Mouse (Mus musculus): ENCODE measurements around the gene Arhgap45. TPM values are rescaled to one million over a fixed set of nuclear protein-coding genes. Genes with fewer than 3 reads are reported as not detected.
A peak's percentile ranks its signal among the peaks of the same experiment; 100 is the strongest.

Gene Arhgap45
- total RNA-seq, 2 experiments from 2014 or later = 3.3 to 4.0 TPM

GRCm38 (mm10) chr10:80070837-80071515 is 54.5 kb downstream of the Arhgap45 start:
- intact Hi-C loops (cut with DNase I) = no loop called here
- DNase-seq (ENCODE audit: low spot score in 2 of 2) = peak; percentile 67 to 70

GRCm38 (mm10) chr10:80071516-80071900 is 55.1 kb downstream of the Arhgap45 start:
- DNase-seq (ENCODE audit: low spot score in 2 of 2) = no peak
- intact Hi-C loops (cut with DNase I) = no loop called here

DNA sequence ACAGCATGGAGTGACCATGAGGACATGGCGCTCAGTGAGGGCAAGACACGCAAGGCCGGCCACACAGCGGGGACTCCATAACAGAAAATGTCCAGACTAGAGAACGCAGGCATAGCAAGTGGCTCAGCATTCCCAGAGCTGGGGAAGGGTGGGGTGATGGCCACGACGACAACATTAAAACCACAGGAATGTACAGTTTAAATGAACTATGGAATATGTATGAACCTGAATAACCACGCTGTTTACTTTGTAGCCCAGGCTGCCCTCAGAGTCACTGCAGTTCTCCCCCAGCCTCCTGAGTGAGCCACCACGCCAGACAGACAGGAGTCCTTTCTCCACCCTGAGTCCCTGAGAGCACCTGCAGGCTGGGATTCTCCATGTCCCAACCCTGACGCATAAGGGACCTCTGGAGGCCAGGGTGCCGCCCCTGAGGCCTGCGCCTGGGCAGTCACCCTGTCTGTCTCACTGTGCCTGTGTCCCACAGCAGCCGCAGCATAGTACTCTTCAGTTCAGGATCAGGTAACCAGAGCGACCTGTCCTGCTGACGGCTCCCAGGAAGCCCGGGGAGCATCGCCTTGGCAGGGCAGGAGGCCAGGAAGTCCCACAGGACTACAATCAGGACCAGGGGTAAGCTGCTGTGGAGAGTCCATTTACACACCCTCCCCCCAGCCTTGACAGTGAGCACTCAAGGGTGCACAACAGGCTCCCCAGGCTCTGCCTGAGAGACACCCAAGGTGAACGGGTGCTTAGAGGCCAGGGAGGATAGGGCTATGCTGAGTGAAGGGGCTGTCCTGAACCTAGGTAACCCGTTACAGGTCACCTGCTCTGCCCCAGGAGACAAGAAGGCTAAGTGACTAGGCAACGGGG is 56.4 kb downstream of the Arhgap45 start:
- intact Hi-C loops (cut with DNase I) = no loop called here
- no peak for DNase-seq (ENCODE audit: low spot score in 2 of 2)

DNA sequence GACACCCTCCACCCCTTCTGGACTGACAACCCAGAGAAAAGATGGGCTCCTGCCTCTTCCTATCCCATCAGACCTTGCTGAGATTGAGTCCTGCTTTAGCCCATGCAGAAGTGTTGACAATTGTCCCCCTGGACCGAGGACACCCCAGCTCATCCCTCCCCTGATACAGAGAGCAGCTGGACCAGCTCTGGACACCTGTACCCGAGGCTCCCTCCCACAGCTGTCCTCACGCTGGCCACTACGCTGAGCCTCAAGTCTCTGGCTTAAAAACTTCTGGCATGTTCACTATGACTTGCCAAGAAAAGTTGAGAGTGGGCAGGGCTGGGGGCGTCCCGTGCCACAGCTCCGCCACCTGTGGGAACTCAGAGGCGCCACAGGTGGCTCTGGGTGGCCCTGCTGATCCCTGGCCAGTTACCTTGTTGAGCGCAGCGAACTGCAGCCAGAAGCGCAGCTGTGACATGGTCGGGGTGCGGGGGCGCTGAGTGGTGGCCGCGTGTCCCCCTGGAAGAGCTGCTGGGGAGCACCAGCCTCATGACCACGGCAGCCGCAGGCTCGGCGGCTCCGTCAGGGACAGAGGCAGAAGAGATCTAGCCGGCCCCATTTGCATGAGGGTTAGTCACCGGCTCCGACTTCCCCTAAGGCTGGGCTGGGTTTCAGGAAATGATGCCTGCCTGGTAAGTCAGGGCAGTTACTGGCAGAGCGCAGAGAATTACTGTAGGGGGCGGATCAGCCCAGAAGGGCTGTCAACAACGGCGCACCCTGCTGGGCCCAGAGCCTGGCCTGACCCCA is 58.6 kb downstream of the Arhgap45 start:
- DNase-seq (ENCODE audit: low spot score in 2 of 2) = peak; percentile 49 to 62
- intact Hi-C loops (cut with DNase I) = no loop called here

- DNase-seq (ENCODE audit: low spot score in 2 of 2) = no peak
- intact Hi-C loops (cut with DNase I) = no loop called here
Observed at GRCm38 (mm10) chr10:80075924-80076323, 59.5 kb downstream of the Arhgap45 start.

- intact Hi-C loops (cut with DNase I) = no loop called here
- no peak for DNase-seq (ENCODE audit: low spot score in 2 of 2)
Observed at GRCm38 (mm10) chr10:80076386-80076785, 59.9 kb downstream of the Arhgap45 start.

GRCm38 (mm10) chr10:80077312-80077711 is 60.9 kb downstream of the Arhgap45 start:
- intact Hi-C loops (cut with DNase I) = no loop called here
- DNase-seq (ENCODE audit: low spot score in 2 of 2) = no peak

DNA sequence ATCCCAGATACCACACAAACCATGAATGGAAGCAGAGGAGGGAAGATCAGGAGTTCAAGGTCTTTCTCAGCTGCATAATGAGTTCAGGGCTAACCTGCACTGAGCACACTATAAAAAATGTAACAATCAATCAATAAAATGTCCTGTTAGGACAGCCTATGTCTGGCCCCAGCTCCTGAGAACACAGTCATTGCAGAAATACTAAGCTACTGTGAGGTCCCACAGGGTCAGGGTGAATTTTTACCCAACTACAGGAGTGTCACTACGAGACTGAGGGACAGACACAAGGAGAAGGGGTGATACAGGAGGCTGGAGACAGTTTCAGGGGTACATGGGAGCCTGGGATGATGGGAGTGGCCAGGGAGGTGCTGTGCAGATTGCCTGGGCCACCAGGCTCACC is 61.9 kb downstream of the Arhgap45 start:
- no peak for DNase-seq (ENCODE audit: low spot score in 2 of 2)
- intact Hi-C loops (cut with DNase I) = no loop called here

DNA sequence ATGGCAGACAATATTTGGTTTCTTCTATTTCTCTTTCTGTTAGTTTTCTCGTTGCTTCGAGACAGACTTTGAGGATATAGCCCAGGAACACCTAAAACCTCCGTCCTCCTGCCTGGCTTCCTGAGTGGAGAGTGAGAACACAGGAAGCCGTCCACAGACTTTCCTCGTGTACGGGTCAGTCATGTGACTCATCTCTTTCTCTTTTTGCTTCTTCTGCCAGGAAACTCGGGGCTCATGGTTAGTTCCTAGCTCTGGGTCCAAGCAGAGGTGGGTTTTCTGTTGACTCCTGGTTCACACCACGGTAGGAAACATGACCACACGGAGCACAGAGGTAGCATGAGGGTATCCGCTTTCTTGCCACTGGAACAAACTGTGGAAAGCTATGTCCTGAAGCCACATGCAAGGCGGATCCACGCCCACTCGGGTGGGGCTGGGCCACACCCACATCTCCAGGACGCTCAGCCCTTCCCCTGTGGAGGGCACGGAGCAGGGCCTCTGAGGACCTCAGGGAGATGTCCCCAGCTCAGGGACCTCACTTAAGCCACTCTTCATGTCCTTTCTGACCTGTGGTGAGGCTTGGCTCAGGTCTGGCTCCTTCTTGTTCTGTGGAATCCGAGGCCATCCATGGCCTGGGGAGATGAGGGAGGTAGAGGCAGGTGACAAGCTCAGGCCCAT is 64.1 kb downstream of the Arhgap45 start:
- DNase-seq (ENCODE audit: low spot score in 2 of 2) = no peak
- intact Hi-C loops (cut with DNase I) = no loop called here

Other genes starting within 250 kb of the Arhgap45 start
- 10 to 100 TPM; 95.4 to 97.1 TPM for gene Rnf126, start 249.7 kb upstream of the Arhgap45 start, total RNA-seq (2021)
- 1 to 10 TPM; 1.7 to 2.2 TPM for gene Fstl3, start 239.4 kb upstream of the Arhgap45 start, total RNA-seq (2021)
- 1 to 10 TPM in 1 of 2 experiments, under 1 TPM in 1; 0.17 to 1.1 TPM for gene Prss57, start 225.7 kb upstream of the Arhgap45 start, total RNA-seq (2021)
- gene Palm, start 223.1 kb upstream of the Arhgap45 start, total RNA-seq (2021) = 100 to 1,000 TPM; 398 to 410 TPM
- under 1 TPM; 0.59 to 0.72 TPM for gene Misp, start 195.7 kb upstream of the Arhgap45 start, total RNA-seq (2021)
- 10 to 100 TPM; 52.1 to 61.1 TPM for gene Ptbp1, start 162.2 kb upstream of the Arhgap45 start, total RNA-seq (2021)
- 1 to 10 TPM; 2.3 to 3.1 TPM for gene Prtn3, start 142.2 kb upstream of the Arhgap45 start, total RNA-seq (2021)
- gene Plppr3, start 142.0 kb upstream of the Arhgap45 start, total RNA-seq (2021) = 10 to 100 TPM; 68.3 to 71.2 TPM
- not detected for gene Elane, start 130.4 kb upstream of the Arhgap45 start, total RNA-seq (2021)
- gene Cfd, start 125.8 kb upstream of the Arhgap45 start, total RNA-seq (2021) = not detected
- gene Med16, start 107.7 kb upstream of the Arhgap45 start, total RNA-seq (2021) = 10 to 100 TPM; 55.0 to 66.5 TPM
- gene Gm26602, start 105.8 kb upstream of the Arhgap45 start, total RNA-seq (2021) = not detected
- 1 to 10 TPM; 5.7 to 7.6 TPM for gene Kiss1r, start 99.7 kb upstream of the Arhgap45 start, total RNA-seq (2021)
- 100 to 1,000 TPM; 438 to 440 TPM for gene R3hdm4, start 95.4 kb upstream of the Arhgap45 start, total RNA-seq (2021)
- 1 to 10 TPM; 5.4 to 7.0 TPM for gene Arid3a, start 89.6 kb upstream of the Arhgap45 start, total RNA-seq (2021)
- 10 to 100 TPM; 45.3 to 46.5 TPM for gene Wdr18, start 56.5 kb upstream of the Arhgap45 start, total RNA-seq (2021)
- gene Grin3b, start 45.9 kb upstream of the Arhgap45 start, total RNA-seq (2021) = under 1 TPM; 0.21 to 0.40 TPM
- 100 to 1,000 TPM; 140 to 152 TPM for gene Tmem259, start 32.3 kb upstream of the Arhgap45 start, total RNA-seq (2021)
- 10 to 100 TPM in 1 of 2 experiments, 1 to 10 TPM in 1; 9.5 to 11.9 TPM for gene Cnn2, start 28.1 kb upstream of the Arhgap45 start, total RNA-seq (2021)
- 10 to 100 TPM; 10.9 TPM for gene Abca7, start 20.2 kb upstream of the Arhgap45 start, total RNA-seq (2021)
- 10 to 100 TPM; 66.9 to 68.9 TPM for gene Polr2e, start 23.1 kb downstream of the Arhgap45 start, total RNA-seq (2021)
- 100 to 1,000 TPM; 462 to 482 TPM for gene Gpx4, start 30.5 kb downstream of the Arhgap45 start, total RNA-seq (2021)
- 10 to 100 TPM; 19.2 to 19.3 TPM for gene Sbno2, start 88.9 kb downstream of the Arhgap45 start, total RNA-seq (2021)
- gene Stk11, start 99.2 kb downstream of the Arhgap45 start, total RNA-seq (2021) = 10 to 100 TPM; 86.2 to 90.8 TPM
- gene Atp5d, start 122.0 kb downstream of the Arhgap45 start, total RNA-seq (2021) = 100 to 1,000 TPM; 403 to 424 TPM
- 100 to 1,000 TPM; 437 to 473 TPM for gene Cbarp, start 124.2 kb downstream of the Arhgap45 start, total RNA-seq (2021)
- gene Midn, start 131.6 kb downstream of the Arhgap45 start, total RNA-seq (2021) = 10 to 100 TPM; 94.0 to 96.3 TPM
- gene Cirbp, start 149.3 kb downstream of the Arhgap45 start, total RNA-seq (2021) = 100 to 1,000 TPM in 1 of 2 experiments, 10 to 100 TPM in 1; 95.6 to 111 TPM
- 1 to 10 TPM; 5.7 to 6.2 TPM for gene 1600002K03Rik, start 156.3 kb downstream of the Arhgap45 start, total RNA-seq (2021)
- gene Efna2, start 162.8 kb downstream of the Arhgap45 start, total RNA-seq (2021) = 10 to 100 TPM; 13.9 to 14.3 TPM
- 10 to 100 TPM; 39.4 to 41.5 TPM for gene Mum1, start 209.8 kb downstream of the Arhgap45 start, total RNA-seq (2021)
- gene Ndufs7, start 232.5 kb downstream of the Arhgap45 start, total RNA-seq (2021) = 100 to 1,000 TPM; 171 to 187 TPM
- 10 to 100 TPM; 20.7 to 29.7 TPM for gene Gamt, start 244.4 kb downstream of the Arhgap45 start, total RNA-seq (2021)
- 10 to 100 TPM; 84.3 to 84.9 TPM for gene Dazap1, start 244.8 kb downstream of the Arhgap45 start, total RNA-seq (2021)